Mouse (Mus musculus) MEL (cell line): ENCODE results near the gene Rnf186. TPM values are rescaled to one million over a fixed set of nuclear protein-coding genes. Genes with fewer than 3 reads are reported as not detected.
"Not testable (repeated sequence)": the region's sequence is repeated elsewhere in the genome, so short reads cannot be mapped to it uniquely, and the experiment has no call there.

Source experiments
- DNase-seq: peaks from one replicate; pipeline ENCODE4 v3.0.0; 2011; ENCODE audit warnings: low read depth, low spot score
- H3K27ac ChIP-seq: 2 replicates; pipeline ENCODE4 v1.5.1; 2012; ENCODE audit warnings: low read depth, mild to moderate bottlenecking, control low read depth, low read length, moderate library complexity; ENCODE audit not compliant: control insufficient read depth
- H3K27me3 ChIP-seq, 2 experiments: fragments of 150-350 bp in 1 of 2; sonication (generic) in 1 of 2; 2 replicates each; pipeline ENCODE4 v1.6.1; 2012; ENCODE audit warnings: low read length in 2 of 2, mild to moderate bottlenecking in 2 of 2, improper control_type of control experiment in 1 of 2, moderate library complexity in 1 of 2; ENCODE audit not compliant: insufficient read depth in 2 of 2, control insufficient read depth in 1 of 2
- H3K36me3 ChIP-seq, 2 experiments: 2 replicates each; pipeline ENCODE4 v1.6.1; 2012 to 2014; ENCODE audit warnings: low read length in 2 of 2, improper control_type of control experiment in 1 of 2, inconsistent platforms in 1 of 2, mild to moderate bottlenecking in 1 of 2; ENCODE audit not compliant: insufficient read depth in 2 of 2, control insufficient read depth in 1 of 2
- H3K4me1 ChIP-seq, 2 experiments: fragments of 150-350 bp in 1 of 2; sonication (generic) in 1 of 2; 2 replicates each; pipeline ENCODE4 v1.6.1; 2012; ENCODE audit warnings: low read length in 2 of 2, improper control_type of control experiment in 1 of 2, mild to moderate bottlenecking in 1 of 2; ENCODE audit not compliant: insufficient read depth in 2 of 2, control insufficient read depth in 1 of 2
- H3K4me3 ChIP-seq, 2 experiments: fragments of 150-350 bp in 1 of 2; sonication (generic) in 1 of 2; 2 replicates each; pipeline ENCODE4 v1.5.1; 2012; ENCODE audit warnings: low read depth in 2 of 2, low read length in 2 of 2, mild to moderate bottlenecking in 2 of 2, moderate library complexity in 2 of 2, control low read depth in 1 of 2, improper control_type of control experiment in 1 of 2; ENCODE audit not compliant: control insufficient read depth in 1 of 2, insufficient read depth in 1 of 2
- H3K79me2 ChIP-seq: 2 replicates; pipeline ENCODE4 v1.6.1; 2012; ENCODE audit warnings: mild to moderate bottlenecking, low read length, moderate library complexity; ENCODE audit not compliant: control insufficient read depth, poor library complexity, insufficient read depth
- H3K9ac ChIP-seq: 2 replicates; pipeline ENCODE4 v1.6.1; 2012; ENCODE audit warnings: low read depth, mild to moderate bottlenecking, control low read depth, low read length, moderate library complexity; ENCODE audit not compliant: control insufficient read depth, poor library complexity, severe bottlenecking
- H3K9me3 ChIP-seq: fragments of 150-350 bp; sonication (generic); replicated peaks from 2 replicates; pipeline ENCODE4 v1.6.1; 2012; ENCODE audit warnings: mild to moderate bottlenecking, low read length, improper control_type of control experiment, moderate library complexity; ENCODE audit not compliant: insufficient read depth
- BHLHE40 ChIP-seq: IDR thresholded peaks from 2 replicates; pipeline ENCODE4 v1.6.1; 2012; ENCODE audit warnings: low read depth, mild to moderate bottlenecking, inconsistent platforms, low read length, improper control_type of control experiment, borderline replicate concordance
- CHD1 ChIP-seq: IDR thresholded peaks from 2 replicates; pipeline ENCODE4 v1.6.1; 2012; ENCODE audit warnings: low read depth, mild to moderate bottlenecking, inconsistent platforms, low read length, improper control_type of control experiment
- E2F4 ChIP-seq: IDR thresholded peaks from 2 replicates; pipeline ENCODE4 v1.6.1; 2011; ENCODE audit warnings: low read depth, low read length, improper control_type of control experiment, borderline replicate concordance
- EP300 ChIP-seq, 2 experiments: IDR thresholded peaks; 2 replicates each; pipeline ENCODE4 v1.6.1; 2011; ENCODE audit warnings: improper control_type of control experiment in 2 of 2, low read length in 2 of 2, low read depth in 1 of 2, mild to moderate bottlenecking in 1 of 2
- ETS1 ChIP-seq: IDR thresholded peaks from 2 replicates; pipeline ENCODE4 v1.6.1; 2012; ENCODE audit warnings: low read depth, mild to moderate bottlenecking, inconsistent platforms, low read length, improper control_type of control experiment, moderate library complexity
- GABPA ChIP-seq: IDR thresholded peaks from 2 replicates; pipeline ENCODE4 v1.6.1; 2012; ENCODE audit warnings: low read depth, mild to moderate bottlenecking, inconsistent platforms, low read length, improper control_type of control experiment, moderate library complexity
- GATA1 ChIP-seq: IDR thresholded peaks from 2 replicates; pipeline ENCODE4 v1.6.1; 2011; ENCODE audit warnings: low read depth, low read length, improper control_type of control experiment
- HCFC1 ChIP-seq: IDR thresholded peaks from 2 replicates; pipeline ENCODE4 v1.6.1; 2012; ENCODE audit warnings: low read depth, mild to moderate bottlenecking, inconsistent platforms, low read length, improper control_type of control experiment, moderate library complexity
- KAT2A ChIP-seq: conservative IDR thresholded peaks from 2 replicates; pipeline ENCODE4 v1.6.1; 2012; ENCODE audit warnings: low read depth, low read length, improper control_type of control experiment, inconsistent platforms
- MXI1 ChIP-seq: IDR thresholded peaks from 2 replicates; pipeline ENCODE4 v1.6.1; 2011; ENCODE audit warnings: mild to moderate bottlenecking, low read depth, low read length, improper control_type of control experiment
- NELFE ChIP-seq: IDR thresholded peaks from 2 replicates; pipeline ENCODE4 v1.6.1; 2011; ENCODE audit warnings: low read depth, low read length, improper control_type of control experiment
- POLR2AphosphoS5 ChIP-seq: IDR thresholded peaks from 2 replicates; pipeline ENCODE4 v1.6.1; 2012; ENCODE audit warnings: low read depth, borderline replicate concordance, mild to moderate bottlenecking, inconsistent platforms, low read length, moderate library complexity, mixed read lengths
- TAL1 ChIP-seq: IDR thresholded peaks from 2 replicates; pipeline ENCODE4 v1.6.1; 2012; ENCODE audit warnings: mild to moderate bottlenecking, inconsistent platforms, low read length, moderate library complexity, mixed read lengths
- TBP ChIP-seq: IDR thresholded peaks from 2 replicates; pipeline ENCODE4 v1.8.0; 2011; ENCODE audit warnings: low read depth, low read length, improper control_type of control experiment
- USF1 ChIP-seq: IDR thresholded peaks from 2 replicates; pipeline ENCODE4 v1.6.1; 2014; ENCODE audit warnings: low read depth, mild to moderate bottlenecking, inconsistent platforms, low read length, improper control_type of control experiment, moderate library complexity
- ZKSCAN1 ChIP-seq: IDR thresholded peaks from 2 replicates; pipeline ENCODE4 v1.6.1; 2012; ENCODE audit warnings: low read depth, mild to moderate bottlenecking, inconsistent platforms, low read length, improper control_type of control experiment, moderate library complexity
- polyA plus RNA-seq, 2 experiments: library from polyadenylated mRNA; stranded (reverse) in 1 of 2; unstranded in 1 of 2; fragments of >175 nt in 1 of 2; fragments of >200 nt in 1 of 2; gene quantifications; 2 replicates each; pipeline versions ENCODE4 v1.2.1 to v1.2.4; 2012; ENCODE audit warnings: low replicate concordance in 2 of 2, low read depth in 1 of 2; ENCODE audit not compliant: insufficient read length in 2 of 2, insufficient read depth in 1 of 2, missing spikeins in 1 of 2
- total RNA-seq: library from RNA; depleted of rRNA; stranded (reverse); fragments of 300-350 nt; gene quantifications from 2 replicates; pipeline ENCODE4 v1.2.3, GENCODE M21; 2012

Rnf186 gene
- total and polyA plus RNA-seq, 3 experiments, result 0.19 to 0.61 TPM; not detected in 1

DNA sequence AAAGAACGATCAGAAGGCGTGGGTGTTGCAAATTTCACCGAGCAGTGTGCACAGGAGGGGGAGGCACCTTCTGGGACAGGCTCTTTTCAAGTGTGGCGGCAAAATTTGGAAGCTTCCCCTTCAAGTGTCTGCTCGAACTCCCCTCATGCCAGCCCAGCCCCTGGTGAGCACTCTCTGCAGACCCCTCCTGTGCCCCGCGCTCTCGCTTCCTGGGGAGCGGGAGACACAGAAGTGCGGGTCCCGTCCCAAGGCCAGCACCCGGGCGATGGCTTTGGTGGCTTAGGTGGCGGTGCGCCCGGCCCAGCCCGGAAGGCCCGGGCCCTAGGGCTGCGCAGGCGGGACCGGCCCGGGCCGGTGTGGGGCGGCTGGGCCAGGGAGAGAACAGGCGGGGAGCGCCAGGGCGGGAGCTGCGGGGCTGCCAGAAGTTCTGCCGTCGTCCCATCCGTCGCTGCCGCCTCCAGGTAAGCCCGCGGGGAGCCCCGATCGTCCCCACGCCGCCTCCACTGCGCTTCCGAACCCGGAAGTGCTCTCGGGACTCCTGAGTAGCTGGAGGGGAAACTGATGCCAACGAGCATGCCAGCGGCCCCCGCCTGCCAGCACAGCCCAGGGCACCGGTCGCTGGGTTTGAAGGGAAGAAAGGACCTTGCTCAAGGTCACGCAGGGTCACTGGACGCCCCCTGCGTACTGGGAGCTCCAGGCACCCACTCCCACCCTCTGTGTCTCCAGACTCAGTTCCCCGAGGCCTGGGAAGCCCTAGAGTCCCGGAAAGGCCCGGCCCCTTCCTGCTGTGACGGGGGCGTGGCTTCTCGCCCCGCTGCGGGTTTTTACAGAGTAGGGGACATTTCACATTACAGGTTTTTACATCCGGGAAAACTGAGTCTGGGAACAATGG, 6.2 kb downstream of the Rnf186 start, which contains the start of gene Tmco4 (continued):
- peak; percentile 27; the same call in 1 of the 2 replicates for TF ChIP-seq USF1
- TF ChIP-seq NELFE, result peak; percentile 98
- TF ChIP-seq E2F4, result 0 out of 2 replicates have a peak, but pooled peaks have one; percentile 47
- TF ChIP-seq KAT2A, result peak; percentile 33; the same call in 1 of the 2 replicates
- TF ChIP-seq MXI1, result peak; percentile 58
- peak; percentile 33; the same call in 1 of the 2 replicates for TF ChIP-seq ETS1
- no peak for TF ChIP-seq ZKSCAN1
- TF ChIP-seq CHD1, result no peak; the same call in 1 of the 2 replicates
- TF ChIP-seq BHLHE40, result 0 out of 2 replicates have a peak, but pooled peaks have one; percentile 17
- TF ChIP-seq TAL1, result no peak
- TF ChIP-seq GABPA, result no peak
- peak in 1 of 2 experiments; percentile 8; a peak in 2 of 4 replicates for TF ChIP-seq EP300 (IDR thresholded peaks at IDR 0.05; ENCODE audit: low read depth in 1 of 2, low read length in 2 of 2)
- TF ChIP-seq POLR2AphosphoS5, result peak; percentile 83; the same call in 1 of the 2 replicates

- H3K4me1 ChIP-seq, result peaks cover 10 to 21% of the 10 kb centered on the region in 2 experiments
- no peak for TF ChIP-seq CHD1
- TF ChIP-seq HCFC1, result no peak
- peak; percentile 91 for TF ChIP-seq ZKSCAN1
- peaks cover 6% of the 10 kb centered on the region; the same call in 1 of the 2 replicates for H3K79me2 ChIP-seq
- peak overlapping the region; percentile 79 to 86 for H3K4me3 ChIP-seq
- peak overlapping the region; percentile 28 for H3K27ac ChIP-seq
- no peaks in the 10 kb centered on the region for H3K27me3 ChIP-seq
- H3K9me3 ChIP-seq, result no peaks in the 10 kb centered on the region
- peak overlapping the region; percentile 100 for H3K9ac ChIP-seq
- DNase-seq, result no peak
- peaks cover 0 to 12% of the 10 kb centered on the region in 2 experiments; a peak in 2 of 4 replicates for H3K36me3 ChIP-seq
Observed at GRCm38 (mm10) chr4:138973719-138974115, 6.8 kb downstream of the Rnf186 start.

- not testable (repeated sequence) for DNase-seq
Observed at GRCm38 (mm10) chr4:138974540-138974939, 7.6 kb downstream of the Rnf186 start.

More at GRCm38 (mm10) chr4:138974540-138974939, 7.6 kb downstream of the Rnf186 start:
- not testable (repeated sequence) for H3K79me2 ChIP-seq, H3K9me3 ChIP-seq, H3K27ac ChIP-seq, H3K9ac ChIP-seq, H3K36me3 ChIP-seq, H3K27me3 ChIP-seq, H3K4me3 ChIP-seq
- peak; percentile 60; the same call in 1 of the 2 replicates for TF ChIP-seq TBP
- TF ChIP-seq GATA1, result 0 out of 2 replicates have a peak, but pooled peaks have one; percentile 22
- peaks cover 4 to 15% of the 10 kb centered on the region in 2 experiments for H3K4me1 ChIP-seq
